Mouse (Mus musculus) layer of hippocampus, adult 9-11 months (tissue): ENCODE data around the gene Zfp57.
"Not testable (repeated sequence)": the region's sequence is repeated elsewhere in the genome, so short reads cannot be mapped to it uniquely, and the experiment has no call there.

Experiments used
- DNase-seq: peaks from one replicate; pipeline ENCODE4 v3.0.0; 2022

Zfp57 gene

GRCm38 (mm10) chr17:36997033-36997735 lies 3.8 kb upstream of the Zfp57 start:
- peak; percentile 58 for DNase-seq

- DNase-seq, result no peak
Observed at GRCm38 (mm10) chr17:36998477-36998876, 2.5 kb upstream of the Zfp57 start.

- no peak for DNase-seq
Observed at GRCm38 (mm10) chr17:37002364-37003330, 1.7 kb downstream of the Zfp57 start.

DNA sequence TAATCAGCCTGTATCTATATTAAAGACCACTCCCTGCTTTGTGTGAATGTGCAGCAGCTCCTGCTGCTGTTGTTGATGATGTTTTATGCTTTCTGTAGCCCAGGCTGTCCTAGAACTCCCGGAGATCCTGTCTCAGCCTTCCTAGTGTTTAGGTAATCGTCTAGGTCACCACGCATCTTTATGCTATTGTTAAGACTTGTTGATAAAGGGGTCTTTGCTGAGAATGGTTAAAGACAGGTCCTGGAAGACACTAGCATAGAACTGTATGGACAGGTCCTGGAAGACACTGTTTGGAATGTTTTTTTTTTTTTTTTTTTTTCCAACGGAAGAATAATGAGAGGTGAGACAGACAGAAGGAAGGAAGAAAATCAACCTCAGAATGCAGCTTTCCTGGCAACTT lies 2.4 kb downstream of the Zfp57 start:
- DNase-seq, result no peak

DNA sequence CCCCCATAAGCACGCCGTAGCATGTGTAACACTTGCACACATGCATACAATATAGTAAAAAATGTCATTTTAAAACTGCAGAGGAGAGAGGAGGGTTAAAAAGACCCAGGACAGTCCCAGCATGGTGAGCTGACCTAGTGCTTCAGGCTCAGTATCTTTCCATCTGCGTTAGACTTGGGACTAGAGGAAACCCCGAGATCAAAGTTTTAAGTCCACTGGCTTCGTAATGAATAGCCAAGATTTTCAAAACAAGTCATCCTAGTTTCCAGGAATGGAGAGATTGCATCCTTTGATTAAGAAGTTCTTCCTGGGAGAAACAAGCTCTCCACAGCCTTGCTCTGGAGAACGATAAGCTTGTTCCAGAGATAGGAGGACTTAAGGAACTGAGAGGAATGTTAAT lies 7.2 kb downstream of the Zfp57 start:
- DNase-seq, result no peak

GRCm38 (mm10) chr17:37009460-37010042 lies 8.6 kb downstream of the Zfp57 start:
- DNase-seq, result no peak

- DNase-seq, result no peak
Observed at GRCm38 (mm10) chr17:37011719-37012118, 10.8 kb downstream of the Zfp57 start.

GRCm38 (mm10) chr17:37012141-37012540 lies 11.2 kb downstream of the Zfp57 start:
- DNase-seq, result no peak

GRCm38 (mm10) chr17:37016333-37016732 lies 15.4 kb downstream of the Zfp57 start:
- DNase-seq, result no peak

GRCm38 (mm10) chr17:37018328-37018727 lies 17.4 kb downstream of the Zfp57 start:
- peak; percentile 51 for DNase-seq

DNA sequence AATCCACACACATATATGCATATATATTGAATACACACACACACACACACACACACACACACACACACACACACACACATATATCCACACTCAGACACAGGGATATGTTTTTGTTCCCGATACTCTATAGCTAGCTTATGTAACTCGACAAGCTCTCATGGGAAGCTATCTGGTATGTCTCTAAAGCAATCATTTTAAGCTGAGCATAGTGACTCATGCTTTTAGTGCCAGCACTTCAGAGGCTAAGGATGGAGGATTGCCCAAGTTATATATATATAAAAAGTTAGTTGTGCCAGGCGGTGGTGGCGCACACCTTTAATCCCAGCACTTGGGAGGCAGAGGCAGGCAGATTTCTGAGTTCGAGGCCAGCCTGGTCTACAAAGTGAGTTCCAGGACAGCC lies 18.3 kb downstream of the Zfp57 start:
- not testable (repeated sequence) for DNase-seq

DNA sequence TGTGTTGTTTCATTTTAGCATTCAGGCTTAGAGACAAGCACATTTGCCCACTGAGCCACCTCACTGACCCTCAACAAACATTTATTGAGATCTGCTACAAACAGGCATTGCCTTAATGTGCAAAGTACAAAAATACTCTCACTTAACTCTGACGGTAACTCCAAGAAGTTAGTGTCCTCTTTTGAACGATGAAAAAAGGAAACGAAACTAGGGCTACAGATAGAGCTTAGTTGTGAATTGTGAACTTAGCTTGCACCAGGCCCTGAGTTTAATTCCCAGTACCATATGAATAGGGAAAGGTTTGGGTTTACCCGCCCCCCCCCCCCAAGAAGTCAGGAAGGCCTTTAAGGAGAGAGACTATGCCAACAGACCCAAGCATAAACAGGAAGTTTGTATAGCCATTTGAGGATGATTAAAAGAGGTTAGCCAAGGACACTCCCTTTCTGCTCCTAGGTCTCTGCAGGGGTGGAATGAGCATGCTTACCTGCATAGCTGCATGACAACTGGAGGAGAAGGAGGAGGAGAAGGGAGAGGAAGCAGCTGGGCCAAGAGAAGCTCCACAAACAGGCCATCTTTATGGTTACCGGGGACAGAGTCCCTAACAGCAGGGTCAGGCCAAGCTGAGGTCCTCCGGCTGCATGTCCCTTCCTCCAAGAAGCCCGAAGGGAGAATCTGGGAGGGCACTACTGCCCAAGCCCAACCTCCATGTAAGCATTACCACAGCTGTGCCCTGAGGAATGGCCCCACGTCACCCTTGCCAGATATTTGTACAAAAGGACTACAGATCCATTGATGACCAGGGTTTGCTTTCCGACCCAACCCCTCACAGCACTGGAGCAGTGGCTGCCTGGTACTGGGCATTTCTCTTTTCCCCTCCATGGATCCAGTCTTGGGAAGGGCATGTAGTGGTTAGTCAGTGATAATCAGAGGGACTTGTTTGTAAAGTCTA lies 21.9 kb downstream of the Zfp57 start, which contains the start of gene Mog:
Gene Mog (minus strand): TSS at position 771 of the 949 bp plus-strand sequence.
- peak; percentile 87 for DNase-seq

DNA sequence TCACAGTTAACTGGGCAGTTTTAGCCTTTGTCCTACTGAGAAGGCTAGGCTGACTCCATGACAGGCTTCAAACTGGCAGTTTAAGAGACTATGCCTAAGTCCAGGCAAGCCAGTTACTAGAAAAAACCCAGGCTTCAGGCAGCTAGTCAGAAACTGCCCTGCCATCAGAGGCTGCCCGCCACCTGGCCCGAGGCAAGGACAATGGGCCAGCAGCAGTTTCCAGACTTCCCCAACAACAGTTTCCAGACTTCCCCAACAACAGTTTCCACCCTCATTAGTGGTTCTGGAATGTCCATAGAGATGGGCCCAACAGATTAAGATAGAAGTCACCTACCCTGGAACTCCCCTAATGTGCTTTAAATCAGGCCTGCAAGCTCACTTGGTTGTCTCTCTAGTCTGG lies 25.5 kb downstream of the Zfp57 start:
- DNase-seq, result no peak

- no peak for DNase-seq
Observed at GRCm38 (mm10) chr17:37027486-37027885, 26.5 kb downstream of the Zfp57 start.

DNA sequence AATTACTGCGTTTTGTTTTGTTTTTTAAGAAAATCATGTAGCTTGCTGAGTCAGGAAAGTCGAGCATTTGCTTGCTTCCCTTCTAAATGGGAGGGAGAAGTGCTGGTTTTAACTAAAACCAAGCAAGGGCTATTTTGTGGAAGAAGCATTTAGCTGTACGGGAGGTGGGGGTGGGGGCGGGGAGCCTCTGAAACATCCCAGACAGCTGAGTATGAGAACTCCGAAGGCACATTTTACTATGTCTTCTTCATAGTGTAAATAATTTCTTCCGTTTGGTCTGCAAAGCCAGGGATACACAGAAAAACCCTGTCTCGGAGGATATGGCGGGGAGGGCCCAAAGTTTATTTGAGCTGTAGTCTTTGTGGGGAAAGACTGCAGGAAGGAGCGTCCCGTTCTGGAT lies 27.2 kb downstream of the Zfp57 start:
- no peak for DNase-seq

- DNase-seq, result peak; percentile 95
Observed at GRCm38 (mm10) chr17:37028683-37029120, 27.7 kb downstream of the Zfp57 start.

DNA sequence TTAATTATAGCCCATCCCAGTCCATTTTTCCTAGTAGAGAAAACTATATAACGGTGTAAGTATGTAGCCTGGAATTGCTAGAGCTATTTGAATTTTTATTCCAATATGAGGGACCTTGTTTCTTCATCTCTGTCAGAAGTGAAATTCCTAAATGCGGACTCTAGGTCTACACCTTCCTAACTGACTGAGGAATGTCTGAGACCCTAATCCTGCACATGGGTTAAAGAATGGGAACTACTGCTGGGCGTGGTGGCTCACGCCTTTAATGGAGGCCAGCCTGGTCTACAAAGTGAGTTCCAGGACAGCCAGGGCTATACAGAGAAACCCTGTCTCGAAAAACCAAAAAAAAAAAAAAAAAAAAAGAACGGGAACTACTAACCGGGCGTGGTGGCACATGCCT lies 28.2 kb downstream of the Zfp57 start:
- no peak for DNase-seq

DNA sequence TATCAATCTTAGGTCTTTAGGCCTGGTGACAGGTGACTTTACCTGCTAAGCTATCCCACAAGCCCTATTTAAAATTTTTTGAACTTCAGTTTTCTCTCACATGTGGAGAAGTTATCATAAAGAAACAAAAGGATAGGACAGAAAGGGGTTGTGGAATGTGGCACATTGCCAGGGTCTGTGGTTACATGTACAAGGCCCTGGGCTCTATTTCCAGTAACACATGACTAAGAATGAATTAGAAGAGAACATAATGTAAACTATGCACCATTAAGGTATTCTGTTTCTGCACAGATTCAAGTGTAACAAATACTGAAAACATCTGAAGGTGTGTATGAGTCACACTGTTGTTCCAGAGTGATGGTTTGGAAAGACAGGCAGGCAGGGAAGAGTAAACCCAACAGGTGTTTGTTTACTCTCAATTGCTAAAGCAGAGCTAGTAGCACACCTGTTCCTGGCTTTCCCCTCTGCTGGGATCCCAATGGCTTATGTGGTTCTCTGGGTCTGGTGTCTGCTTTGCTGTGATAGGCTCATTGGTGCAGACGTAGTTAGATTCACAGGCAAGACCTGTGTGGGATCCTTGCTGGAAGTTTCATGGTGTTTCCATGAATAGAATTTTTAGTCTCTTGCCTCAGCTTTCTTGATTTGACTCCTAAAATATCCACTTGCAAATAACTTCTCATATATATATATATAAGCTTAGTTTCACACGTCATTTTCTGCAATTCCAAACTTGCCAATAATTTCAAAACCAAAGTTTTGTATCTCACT lies 38.3 kb downstream of the Zfp57 start:
- no peak for DNase-seq

DNA sequence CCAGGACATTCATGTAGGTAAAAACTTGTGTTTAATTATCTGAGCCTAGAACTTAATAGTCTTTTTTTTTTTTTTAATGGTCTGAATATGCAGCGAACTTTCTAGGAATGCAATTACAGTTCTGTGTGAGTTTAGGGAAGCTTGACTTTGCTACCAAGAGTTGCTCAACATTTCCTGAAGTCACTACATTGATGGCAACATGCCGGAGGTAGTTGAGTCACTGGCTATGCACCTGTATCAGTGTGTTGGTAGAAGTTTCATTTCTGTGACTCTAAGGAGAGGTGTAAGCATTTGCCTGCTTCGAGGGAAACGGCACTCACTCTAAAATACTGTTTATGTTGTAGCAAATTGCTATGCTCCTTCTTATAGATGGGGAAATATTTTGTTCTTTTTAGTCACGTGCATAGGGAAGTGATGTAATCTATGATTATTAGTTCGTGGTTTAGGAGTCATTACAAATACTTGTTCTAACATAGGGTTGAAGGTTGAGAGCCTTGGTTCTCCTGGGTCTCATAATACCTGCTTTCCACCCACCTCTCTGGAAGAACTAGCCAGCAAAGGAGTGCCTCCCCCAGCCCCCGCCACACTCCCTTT lies 43.8 kb downstream of the Zfp57 start:
- no peak for DNase-seq

DNA sequence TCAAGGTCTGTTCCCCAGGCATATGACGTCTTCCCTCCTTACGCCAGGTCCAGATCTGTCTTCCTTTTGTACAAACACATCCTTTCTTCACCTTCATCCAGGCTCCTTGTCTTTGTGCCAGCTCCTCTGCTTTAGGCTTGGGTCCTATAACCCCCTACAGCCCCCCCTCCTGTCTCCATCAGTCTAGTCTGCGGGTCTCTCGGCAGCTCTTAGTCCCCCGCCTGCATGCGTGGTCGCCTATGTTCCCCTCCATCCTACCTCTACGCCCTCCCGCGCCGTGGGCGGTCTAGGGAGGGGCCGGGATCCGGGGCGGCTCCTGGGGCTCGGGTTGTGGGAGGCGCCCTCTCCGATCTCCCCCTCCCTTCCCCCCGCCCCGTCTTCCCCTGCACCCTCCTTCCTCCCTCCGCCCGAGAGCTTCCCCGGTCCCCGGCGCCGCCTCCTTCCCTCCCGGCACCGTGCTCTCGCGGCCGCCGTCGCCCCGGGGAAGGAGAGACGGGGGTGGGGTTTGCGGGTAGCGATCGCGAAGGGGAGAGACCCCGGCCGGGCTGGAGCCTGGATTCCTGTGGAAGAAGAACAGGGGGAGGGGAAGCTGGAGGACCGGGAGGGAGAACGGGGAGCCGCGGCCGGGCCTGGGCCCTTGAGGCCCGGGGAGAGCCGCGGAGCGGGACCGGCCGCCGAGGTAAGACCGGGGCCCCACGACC lies 44.8 kb downstream of the Zfp57 start, which contains the start of gene Gabbr1:
Gene Gabbr1 (plus strand): TSS at position 356 of the 701 bp plus-strand sequence.
- DNase-seq, result peak; percentile 83
